Mouse (Mus musculus): Measurements from ENCODE around the gene Fcgbp. TPM values are rescaled to one million over a fixed set of nuclear protein-coding genes. Genes with fewer than 3 reads are reported as not detected.

The Fcgbp gene
- total RNA-seq (2014; rRNA removed) (0.33 and 0.66 TPM in 2 replicates), polyA plus RNA-seq (2015; fragmentation: Nextera tagmentation; extraction: Ambion mirVana) (1.1 TPM in 2 replicates)

DNA sequence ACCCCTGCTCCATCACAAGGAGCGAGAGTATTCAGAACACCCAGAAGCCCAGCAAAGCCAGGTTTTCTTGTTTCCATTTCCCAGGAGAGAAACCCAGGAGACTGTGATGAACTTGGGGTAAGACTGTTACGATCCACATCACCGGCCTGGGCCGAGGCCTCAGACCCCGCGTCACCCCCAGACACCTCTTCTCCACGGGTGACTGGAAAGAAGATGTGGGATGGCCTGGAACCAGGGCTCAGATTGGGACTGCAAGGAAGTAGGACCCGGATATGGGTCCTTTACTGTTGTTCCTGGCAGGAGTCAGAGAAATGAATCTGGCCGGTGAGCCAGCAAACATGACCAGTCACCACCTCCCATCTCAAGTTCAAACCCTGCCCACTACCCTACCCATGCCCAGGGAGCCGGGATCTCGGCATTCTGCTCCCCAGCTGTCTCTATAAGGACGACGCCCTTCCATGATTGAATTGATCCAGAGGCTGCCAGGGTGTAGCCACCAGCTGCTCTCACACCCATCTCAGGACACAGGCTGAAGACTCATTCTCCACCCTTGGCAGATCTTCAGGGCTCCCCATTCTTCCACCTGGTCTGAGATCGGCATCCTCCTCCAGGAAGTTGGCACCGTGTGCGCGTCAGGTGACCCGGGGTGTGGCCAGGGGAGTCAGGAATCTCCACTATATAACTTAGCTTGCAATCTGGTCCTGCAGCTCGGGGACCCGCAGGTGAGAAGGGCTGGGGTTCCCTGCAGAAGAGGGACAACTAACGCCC is at the start of gene Fcgbp:
Gene Fcgbp, plus strand, starts transcription at position 706 of the 768 bp plus-strand sequence.
- no peaks in the 10 kb centered on the region for H3K27me3 ChIP-seq (ENCODE audit: insufficient read depth, low read length)
- WGBS = 86% methylated on average over 21 of the region's 21 CpGs

DNA sequence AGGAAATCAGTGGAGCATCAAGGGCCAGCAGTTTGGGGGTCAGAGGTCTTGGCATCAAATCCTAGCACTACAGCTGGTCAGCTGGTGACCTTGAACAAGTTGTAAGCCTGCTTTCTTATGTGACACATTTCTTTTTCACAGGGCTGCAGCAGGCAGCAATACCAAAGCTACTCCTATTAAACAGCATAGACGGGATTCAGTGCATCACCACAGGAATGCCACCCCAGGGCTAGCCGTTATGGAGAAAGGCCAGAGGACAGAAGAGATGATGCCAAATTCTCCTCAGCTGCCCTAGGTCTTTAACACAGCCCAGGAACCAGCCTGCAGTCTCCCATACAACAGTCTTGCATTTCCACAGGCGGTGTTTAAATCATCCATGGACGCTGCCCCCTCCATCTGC is 26.5 kb upstream of the Fcgbp start:
- 94% methylated on average over 4 of the region's 4 CpGs for WGBS

More for the DNA sequence above, at the start of gene Fcgbp:
- Histone ChIP-seq H3K27ac (ENCODE audit: low read depth, low read length) (no peak within 1 kb of the TSS), H3K4me1 (ENCODE audit: insufficient read depth, low read length) (no peaks in the 10 kb centered on the region), H3K4me2 (ENCODE audit: low read depth, low read length, poor library complexity, severe bottlenecking) (no peak within 1 kb of the TSS), H3K36me3 (ENCODE audit: insufficient read depth, low read length) (no peaks in the 10 kb centered on the region), H3K9ac (replicated peaks; ENCODE audit: low read length, poor library complexity, severe bottlenecking) (no peak within 1 kb of the TSS), H3K9me3 (ENCODE audit: low read length) (no peaks in the 10 kb centered on the region), H3K4me3 (ENCODE audit: low read depth, low read length) (no peak within 1 kb of the TSS)
- ATAC-seq (ENCODE audit: low FRiP score) (no peak), DNase-seq (ENCODE audit: low spot score) (no peak)
- TF ChIP-seq CTCF (IDR thresholded peaks at IDR 0.05) = no peak

DNA sequence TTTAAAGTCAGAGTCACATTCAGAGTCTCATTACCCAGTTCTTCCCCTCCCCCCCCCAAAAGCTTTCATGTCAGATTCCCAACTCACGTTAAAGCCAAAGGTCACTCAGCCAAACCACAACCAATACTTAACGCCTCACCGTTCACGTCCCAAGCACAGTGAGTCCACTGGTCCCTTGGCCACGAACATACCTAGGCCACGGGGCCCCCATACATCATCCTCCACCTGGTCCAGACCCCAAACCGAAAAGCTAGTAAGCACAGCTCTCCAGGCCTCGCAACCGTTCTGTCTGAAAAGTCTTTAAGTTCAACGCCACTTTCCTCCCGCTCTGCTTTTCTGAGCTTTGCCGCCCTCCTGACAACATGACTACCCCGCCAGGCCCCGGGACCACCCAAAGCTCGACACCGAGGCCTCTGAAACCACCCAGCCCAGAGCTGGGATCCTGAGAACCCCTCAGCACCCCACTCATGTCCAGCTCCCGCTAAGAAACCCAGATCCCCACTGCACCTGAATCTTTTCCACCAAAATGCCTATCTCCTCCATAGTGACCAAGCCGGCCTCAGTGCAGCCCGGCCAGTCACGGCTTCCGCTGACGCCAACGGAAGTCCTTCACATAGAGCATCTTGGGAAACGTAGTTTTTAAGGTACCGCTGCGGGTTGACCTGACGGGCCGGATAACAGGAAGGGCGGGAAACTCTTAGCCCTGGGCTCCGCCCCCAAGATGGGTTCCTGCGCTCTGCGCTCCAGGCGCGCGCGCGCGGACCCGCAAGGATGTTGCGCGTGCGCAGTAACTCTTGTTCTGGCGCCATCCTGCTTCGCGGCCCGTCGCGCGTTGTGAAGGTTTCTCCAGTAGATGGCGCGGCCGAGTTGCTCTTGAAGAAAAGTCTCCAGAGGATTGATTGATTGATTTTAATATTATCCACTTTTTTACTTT is 21.3 kb upstream of the Fcgbp start, which contains the start of gene Psmc4:
Gene Psmc4, minus strand, starts transcription at position 626 of the 934 bp plus-strand sequence.
- DNase-seq (ENCODE audit: low spot score) (peak; percentile 99), ATAC-seq (ENCODE audit: low FRiP score) (peak; percentile 96)
- Histone ChIP-seq H3K4me1 (ENCODE audit: insufficient read depth, low read length) (peaks cover 6% of the 10 kb centered on the region; the same call in 1 of the 2 replicates), H3K9me3 (ENCODE audit: low read length) (no peaks in the 10 kb centered on the region), H3K27me3 (ENCODE audit: insufficient read depth, low read length) (no peaks in the 10 kb centered on the region), H3K36me3 (ENCODE audit: insufficient read depth, low read length) (peaks cover 38% of the 10 kb centered on the region), H3K4me2 (ENCODE audit: low read depth, low read length, poor library complexity, severe bottlenecking) (peak within 1 kb of the TSS; percentile 63), H3K27ac (ENCODE audit: low read depth, low read length) (peak within 1 kb of the TSS; percentile 52; the same call in 1 of the 2 replicates), H3K9ac (replicated peaks; ENCODE audit: low read length, poor library complexity, severe bottlenecking) (peak within 1 kb of the TSS; percentile 68), H3K4me3 (ENCODE audit: low read depth, low read length) (peak within 1 kb of the TSS; percentile 64)
- peak; percentile 89 for TF ChIP-seq CTCF (IDR thresholded peaks at IDR 0.05)
- under 1% methylated on average over 52 of the region's 52 CpGs for WGBS

More for the DNA sequence above, 26.5 kb upstream of the Fcgbp start:
- DNase-seq (ENCODE audit: low spot score) = no peak
- Histone ChIP-seq H3K36me3 (ENCODE audit: insufficient read depth, low read length) (peaks cover 83% of the 10 kb centered on the region), H3K4me2 (ENCODE audit: low read depth, low read length, poor library complexity, severe bottlenecking) (no peak overlapping the region), H3K4me1 (ENCODE audit: insufficient read depth, low read length) (peaks cover 6% of the 10 kb centered on the region; the same call in 1 of the 2 replicates), H3K27me3 (ENCODE audit: insufficient read depth, low read length) (no peaks in the 10 kb centered on the region), H3K9me3 (ENCODE audit: low read length) (no peaks in the 10 kb centered on the region), H3K27ac (ENCODE audit: low read depth, low read length) (no peak overlapping the region), H3K9ac (replicated peaks; ENCODE audit: low read length, poor library complexity, severe bottlenecking) (no peak overlapping the region), H3K4me3 (ENCODE audit: low read depth, low read length) (no peak overlapping the region)
- no peak for TF ChIP-seq CTCF (IDR thresholded peaks at IDR 0.05)
- ATAC-seq (ENCODE audit: low FRiP score) = no peak

DNA sequence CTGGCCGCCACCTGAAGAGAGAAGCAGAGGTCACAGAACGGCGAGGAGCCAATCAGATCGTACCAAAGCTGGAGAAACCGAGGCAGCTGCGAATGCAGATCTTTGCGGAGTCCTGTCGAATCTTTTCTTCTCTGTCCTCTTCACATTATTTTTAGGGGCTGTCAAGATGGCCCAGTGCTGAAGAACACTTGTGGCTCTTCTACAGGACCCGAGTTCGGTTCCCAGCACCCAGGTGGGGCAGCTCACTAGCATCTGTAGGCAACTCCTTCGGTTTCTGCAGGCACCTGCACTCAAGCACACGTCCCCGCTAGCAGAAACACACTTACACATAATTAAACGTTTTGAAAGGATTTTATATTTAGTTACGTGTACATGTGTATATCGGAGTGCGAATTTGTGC is 20.5 kb upstream of the Fcgbp start:
- Histone ChIP-seq H3K27ac (ENCODE audit: low read depth, low read length) (no peak overlapping the region), H3K9me3 (ENCODE audit: low read length) (no peaks in the 10 kb centered on the region), H3K4me1 (ENCODE audit: insufficient read depth, low read length) (peaks cover 6% of the 10 kb centered on the region; the same call in 1 of the 2 replicates), H3K27me3 (ENCODE audit: insufficient read depth, low read length) (no peaks in the 10 kb centered on the region), H3K4me2 (ENCODE audit: low read depth, low read length, poor library complexity, severe bottlenecking) (peak overlapping the region; percentile 63), H3K36me3 (ENCODE audit: insufficient read depth, low read length) (peaks cover 30% of the 10 kb centered on the region), H3K9ac (replicated peaks; ENCODE audit: low read length, poor library complexity, severe bottlenecking) (peak overlapping the region; percentile 29; the same call in 1 of the 2 replicates), H3K4me3 (ENCODE audit: low read depth, low read length) (peak overlapping the region; percentile 15; the same call in 1 of the 2 replicates)
- WGBS = 63% methylated on average over 17 of the region's 17 CpGs
- ATAC-seq (ENCODE audit: low FRiP score) (no peak), DNase-seq (ENCODE audit: low spot score) (no peak)
- no peak for TF ChIP-seq CTCF (IDR thresholded peaks at IDR 0.05)

DNA sequence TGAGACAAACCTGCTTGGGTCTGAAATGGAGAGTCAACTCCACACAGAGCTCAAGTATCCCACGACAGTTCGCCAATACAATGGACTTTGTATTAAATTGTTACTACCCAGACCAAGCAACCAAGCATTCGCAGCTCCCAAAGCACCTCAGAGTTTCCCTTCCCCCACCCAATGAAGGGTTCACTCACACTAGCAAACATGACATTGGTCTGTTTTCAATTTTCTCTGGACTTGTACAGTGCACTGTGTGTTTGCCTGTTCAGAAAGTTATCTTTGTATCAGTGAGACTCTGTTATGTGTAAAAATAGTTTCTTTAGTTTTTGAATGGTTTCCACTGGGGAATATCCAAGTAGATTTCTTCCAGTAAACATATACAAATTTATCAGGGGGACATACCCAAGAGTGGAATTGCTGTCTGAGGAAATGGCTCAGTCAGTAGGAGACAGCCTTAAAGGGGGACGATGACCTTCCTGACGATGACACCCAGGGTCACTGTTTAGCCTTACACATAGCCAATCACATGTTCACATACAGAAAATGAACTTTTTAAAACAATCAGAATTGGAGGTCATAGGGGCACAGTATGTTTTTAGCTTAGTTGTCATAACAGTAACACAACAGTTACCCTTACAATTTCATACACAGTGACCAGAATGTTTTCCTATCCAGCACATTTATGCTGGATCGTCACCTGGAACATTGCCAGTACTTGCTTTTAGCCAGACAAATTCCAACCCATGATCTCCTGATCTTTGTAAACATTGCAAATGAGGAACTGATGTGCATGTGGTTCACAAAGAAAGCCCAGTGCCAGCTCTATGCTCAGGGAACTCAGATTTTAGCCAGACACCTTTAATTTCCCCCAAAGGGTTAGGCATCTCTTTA is 17.7 kb upstream of the Fcgbp start:
- Histone ChIP-seq H3K4me3 (ENCODE audit: low read depth, low read length) (no peak overlapping the region), H3K27ac (ENCODE audit: low read depth, low read length) (no peak overlapping the region), H3K9me3 (ENCODE audit: low read length) (no peaks in the 10 kb centered on the region), H3K36me3 (ENCODE audit: insufficient read depth, low read length) (peaks cover 4% of the 10 kb centered on the region; the same call in 1 of the 2 replicates), H3K4me2 (ENCODE audit: low read depth, low read length, poor library complexity, severe bottlenecking) (no peak overlapping the region), H3K9ac (replicated peaks; ENCODE audit: low read length, poor library complexity, severe bottlenecking) (no peak overlapping the region), H3K4me1 (ENCODE audit: insufficient read depth, low read length) (peaks cover 6% of the 10 kb centered on the region; the same call in 1 of the 2 replicates), H3K27me3 (ENCODE audit: insufficient read depth, low read length) (no peaks in the 10 kb centered on the region)
- ATAC-seq (ENCODE audit: low FRiP score) = no peak
- no peak for TF ChIP-seq CTCF (IDR thresholded peaks at IDR 0.05)
- 81% methylated on average over 6 of the region's 6 CpGs for WGBS
- peak; percentile 6 for DNase-seq (ENCODE audit: low spot score)
